Comparison of ENCODE assay signal across 8 mouse cellular contexts in the genomic region with DNA sequence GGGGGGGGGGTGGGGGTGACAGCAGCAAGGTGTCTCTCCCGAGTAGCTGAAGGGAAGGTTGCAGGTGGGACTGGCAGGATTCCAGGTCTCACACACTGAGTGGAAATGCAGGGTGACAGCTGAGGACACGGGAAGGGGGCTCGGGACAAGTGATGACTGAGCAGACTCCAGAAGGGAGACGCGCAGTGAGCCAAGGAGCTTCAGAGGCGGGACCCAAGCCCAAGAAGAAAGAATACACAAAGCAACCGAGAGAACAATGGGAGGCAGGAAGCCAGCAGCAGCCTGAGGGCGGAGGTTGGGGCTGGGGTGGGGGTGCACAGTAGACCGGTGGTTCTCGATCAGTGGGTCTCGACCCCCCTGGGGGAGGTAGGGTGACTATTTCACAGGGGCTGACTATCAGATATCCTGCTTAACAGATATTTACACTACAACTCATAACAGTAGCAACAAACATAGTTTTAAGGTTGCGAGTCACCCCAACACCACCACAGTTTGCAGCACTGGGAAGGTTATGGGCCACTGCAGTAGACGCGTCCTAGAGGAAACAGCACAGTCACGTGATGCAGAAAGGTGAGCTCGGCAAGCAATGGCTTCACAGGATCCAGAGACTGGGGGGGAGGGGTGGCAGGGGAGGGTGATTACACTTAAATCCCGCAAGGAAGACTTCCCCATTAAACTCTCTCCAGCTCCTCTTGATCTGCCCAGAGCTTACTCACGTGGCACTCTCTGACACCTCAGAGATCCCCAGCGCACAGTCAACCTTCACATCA. TPM values are rescaled to one million over a fixed set of nuclear protein-coding genes. Genes with fewer than 3 reads are reported as not detected.
DNase-seq lines count a peak whose midpoint lies in the region; ATAC-seq and TF ChIP-seq lines count a peak whose summit lies in the region.

No protein-coding gene starts in this region.

- peak; percentile 50 for ATAC-seq in kidney, embryonic 14.5 days (ENCODE audit: low FRiP score, low TSS enrichment)
- ATAC-seq in G1E (ENCODE audit: extremely low read depth, insufficient number of reproducible peaks, low FRiP score, poor library complexity, severe bottlenecking), result no peak
- peak; percentile 48; the same call in 1 of the 2 replicates for ATAC-seq in forebrain, embryonic 12.5 days (ENCODE audit: low FRiP score)
- ATAC-seq in intestine, postnatal 0 days, result no peak
- peak; percentile 55; the same call in 1 of the 2 replicates for ATAC-seq in midbrain, embryonic 14.5 days (ENCODE audit: low FRiP score, low TSS enrichment)
- no peak for ATAC-seq in monocyte, adult 5-6 weeks (replicated peaks; ENCODE audit: insufficient number of reproducible peaks, low FRiP score, low TSS enrichment, poor library complexity, severe bottlenecking)

- WGBS in kidney, embryonic 14.5 days, result 12% methylated on average over 19 of the region's 19 CpGs
- 8% methylated on average over 19 of the region's 19 CpGs for WGBS in forebrain, embryonic 12.5 days
- 19% methylated on average over 19 of the region's 19 CpGs for WGBS in intestine, postnatal 0 days
- WGBS in midbrain, embryonic 14.5 days, result 4% methylated on average over 19 of the region's 19 CpGs

- H3K27me3 ChIP-seq in kidney, embryonic 14.5 days (ENCODE audit: control insufficient read depth, insufficient read depth, low read length), result no peaks in the 10 kb centered on the region
- H3K27me3 ChIP-seq in G1E (ENCODE audit: insufficient read depth, low read length), result no peaks in the 10 kb centered on the region
- H3K27me3 ChIP-seq in forebrain, embryonic 12.5 days, result no peaks in the 10 kb centered on the region
- peaks cover 38% of the 10 kb centered on the region for H3K27me3 ChIP-seq in intestine, postnatal 0 days (replicated peaks; ENCODE audit: control insufficient read depth, insufficient read depth, low read length)
- no peaks in the 10 kb centered on the region for H3K27me3 ChIP-seq in midbrain, embryonic 14.5 days (ENCODE audit: control insufficient read depth, insufficient read depth, low read length)

- no peaks in the 10 kb centered on the region for H3K9me3 ChIP-seq in kidney, embryonic 14.5 days (ENCODE audit: control insufficient read depth, low read length)
- no peaks in the 10 kb centered on the region for H3K9me3 ChIP-seq in G1E (replicated peaks)
- no peaks in the 10 kb centered on the region for H3K9me3 ChIP-seq in forebrain, embryonic 12.5 days
- no peaks in the 10 kb centered on the region for H3K9me3 ChIP-seq in intestine, postnatal 0 days (ENCODE audit: control insufficient read depth)
- no peaks in the 10 kb centered on the region for H3K9me3 ChIP-seq in midbrain, embryonic 14.5 days (ENCODE audit: control insufficient read depth, low read length)

- peak overlapping the region; percentile 12; the same call in 1 of the 2 replicates for H3K4me3 ChIP-seq in kidney, embryonic 14.5 days (ENCODE audit: low read length)
- H3K4me3 ChIP-seq in G1E (ENCODE audit: low read depth, low read length), result peak overlapping the region; percentile 57; the same call in 1 of the 2 replicates
- peak overlapping the region; percentile 18 for H3K4me3 ChIP-seq in forebrain, embryonic 12.5 days (replicated peaks)
- no peak overlapping the region for H3K4me3 ChIP-seq in intestine, postnatal 0 days (ENCODE audit: low read depth, low read length)
- peak overlapping the region; percentile 25 for H3K4me3 ChIP-seq in midbrain, embryonic 14.5 days (replicated peaks; ENCODE audit: low read depth, low read length)

- peak overlapping the region; percentile 43; the same call in 1 of the 2 replicates for H3K27ac ChIP-seq in kidney, embryonic 14.5 days (ENCODE audit: low read depth, low read length)
- H3K27ac ChIP-seq in forebrain, embryonic 12.5 days, result peak overlapping the region; percentile 61; the same call in 1 of the 2 replicates
- peak overlapping the region; percentile 62 for H3K27ac ChIP-seq in intestine, postnatal 0 days (ENCODE audit: low read depth, low read length)
- H3K27ac ChIP-seq in midbrain, embryonic 14.5 days (replicated peaks; ENCODE audit: low read depth, low read length), result peak overlapping the region; percentile 21

- H3K4me2 ChIP-seq in kidney, embryonic 14.5 days (replicated peaks; ENCODE audit: low read depth, low read length), result peak overlapping the region; percentile 46
- peak overlapping the region; percentile 49 for H3K4me2 ChIP-seq in forebrain, embryonic 12.5 days
- peak overlapping the region; percentile 51 for H3K4me2 ChIP-seq in intestine, postnatal 0 days (replicated peaks; ENCODE audit: low read depth)
- peak overlapping the region; percentile 59 for H3K4me2 ChIP-seq in midbrain, embryonic 14.5 days (ENCODE audit: low read length)

- no peak for TF ChIP-seq CTCF in G1E (IDR thresholded peaks at IDR 0.05; ENCODE audit: low read depth, low read length)
- TF ChIP-seq CTCF in intestine, postnatal 0 days (IDR thresholded peaks at IDR 0.05; ENCODE audit: low read depth), result no peak

- H3K9ac ChIP-seq in kidney, embryonic 14.5 days (ENCODE audit: low read depth, low read length), result 0 out of 2 replicates have a peak overlapping the region, but pooled peaks have one; percentile 4
- peak overlapping the region; percentile 40; the same call in 1 of the 2 replicates for H3K9ac ChIP-seq in forebrain, embryonic 12.5 days
- no peak overlapping the region for H3K9ac ChIP-seq in intestine, postnatal 0 days (ENCODE audit: low read depth, low read length)
- peak overlapping the region; percentile 42; the same call in 1 of the 2 replicates for H3K9ac ChIP-seq in midbrain, embryonic 14.5 days (replicated peaks; ENCODE audit: low read length)

- peaks cover 27% of the 10 kb centered on the region for H3K4me1 ChIP-seq in kidney, embryonic 14.5 days (ENCODE audit: control insufficient read depth, insufficient read depth, low read length)
- peaks cover 97% of the 10 kb centered on the region for H3K4me1 ChIP-seq in G1E (ENCODE audit: insufficient read depth, low read depth, low read length)
- peaks cover 52% of the 10 kb centered on the region for H3K4me1 ChIP-seq in forebrain, embryonic 12.5 days
- peaks cover 6% of the 10 kb centered on the region; the same call in 1 of the 2 replicates for H3K4me1 ChIP-seq in intestine, postnatal 0 days (replicated peaks; ENCODE audit: control insufficient read depth, insufficient read depth, low read length)
- H3K4me1 ChIP-seq in midbrain, embryonic 14.5 days (ENCODE audit: control insufficient read depth, insufficient read depth, low read length), result peaks cover 31% of the 10 kb centered on the region

- no peak for DNase-seq in kidney, adult 8-10 months
- DNase-seq in G1E (ENCODE audit: low spot score), result no peak
- DNase-seq in midbrain, embryonic 14.5 days, result peak; percentile 69
- DNase-seq in adrenal gland, postnatal 25 days, result no peak

- no peaks in the 10 kb centered on the region for H3K36me3 ChIP-seq in kidney, embryonic 14.5 days (ENCODE audit: control insufficient read depth, insufficient read depth, low read length)
- H3K36me3 ChIP-seq in G1E (replicated peaks), result peaks cover 76% of the 10 kb centered on the region
- no peaks in the 10 kb centered on the region for H3K36me3 ChIP-seq in forebrain, embryonic 12.5 days (replicated peaks)
- H3K36me3 ChIP-seq in intestine, postnatal 0 days (ENCODE audit: control insufficient read depth, insufficient read depth), result no peaks in the 10 kb centered on the region
- no peaks in the 10 kb centered on the region for H3K36me3 ChIP-seq in midbrain, embryonic 14.5 days (ENCODE audit: control insufficient read depth, insufficient read depth, low read length)

RNA-seq across cellular contexts. Expression of gene Uck2, which starts 14.6 kb away (rescaled TPM):
- 103 and 104 TPM in 2 replicates for polyA plus RNA-seq in kidney, embryonic 14.5 days (2014; fragmentation: Nextera tagmentation; extraction: Ambion mirVana)
- total RNA-seq in G1E (2014; fragmentation: Nextera tagmentation) (465 and 522 TPM in 2 replicates), G1E (2017) (182 and 249 TPM in 2 replicates)
- 555 and 575 TPM in 2 replicates for polyA plus RNA-seq in G1E (2012)
- polyA plus RNA-seq in forebrain, embryonic 12.5 days (2016; fragmentation: Nextera tagmentation; extraction: Ambion mirVana), result 119 and 123 TPM in 2 replicates
- polyA plus RNA-seq in intestine, postnatal 0 days (2015; fragmentation: Nextera tagmentation; extraction: Ambion mirVana), result 10.1 and 10.8 TPM in 2 replicates
- 51.1 and 54.1 TPM in 2 replicates for polyA plus RNA-seq in midbrain, embryonic 14.5 days (2014; fragmentation: Nextera tagmentation; extraction: Ambion mirVana)
- total RNA-seq in monocyte, adult 5-6 weeks (2017), result 12.9 to 32.1 TPM (median 23.7 TPM) in 3 replicates
- total RNA-seq in adrenal gland, postnatal 25 days (2021), result 47.5 and 53.1 TPM in 2 replicates

RNA-seq across cellular contexts. Expression of gene Tmco1, which starts 37.7 kb away (rescaled TPM):
- polyA plus RNA-seq in kidney, embryonic 14.5 days (2014; fragmentation: Nextera tagmentation; extraction: Ambion mirVana), result 86.5 and 121 TPM in 2 replicates
- total RNA-seq in G1E (2014; fragmentation: Nextera tagmentation) (66.0 and 68.2 TPM in 2 replicates), G1E (2017) (104 and 121 TPM in 2 replicates)
- 10.8 and 12.8 TPM in 2 replicates for polyA plus RNA-seq in G1E (2012)
- polyA plus RNA-seq in forebrain, embryonic 12.5 days (2016; fragmentation: Nextera tagmentation; extraction: Ambion mirVana), result 68.3 and 70.9 TPM in 2 replicates
- 82.6 and 95.3 TPM in 2 replicates for polyA plus RNA-seq in intestine, postnatal 0 days (2015; fragmentation: Nextera tagmentation; extraction: Ambion mirVana)
- polyA plus RNA-seq in midbrain, embryonic 14.5 days (2014; fragmentation: Nextera tagmentation; extraction: Ambion mirVana), result 65.4 and 69.0 TPM in 2 replicates
- 134 to 200 TPM (median 168 TPM) in 3 replicates for total RNA-seq in monocyte, adult 5-6 weeks (2017)
- total RNA-seq in adrenal gland, postnatal 25 days (2021), result 151 and 164 TPM in 2 replicates

Comparison
In these comparisons a context has a peak if more than half of its experiments do, and no peak if none do; other contexts are left out.
1. ATAC-seq: peak in kidney, embryonic 14.5 days (single experiment), forebrain, embryonic 12.5 days (single experiment) and midbrain, embryonic 14.5 days (single experiment); none in G1E (single experiment), intestine, postnatal 0 days (single experiment) and monocyte, adult 5-6 weeks (single experiment).
2. Peak in every context shown above with its lines, with median percentiles within 50 percentile points of each other: H3K27ac ChIP-seq and H3K4me2 ChIP-seq.